Mouse (Mus musculus): ENCODE measurements around the gene Suclg2. TPM values are rescaled to one million over a fixed set of nuclear protein-coding genes. Genes with fewer than 3 reads are reported as not detected.
A peak's percentile ranks its signal among the peaks of the same experiment; 100 is the strongest.

Gene Suclg2
- 10 to 100 TPM; 38.1 to 48.0 TPM for total RNA-seq (2021)
- long read RNA-seq, experiment 1, transcript Suclg2-204 (11 exons, 3,367 nt), result major isoform, 36 of 42 reads
- long read RNA-seq, experiment 1, partial matches to known transcripts, result 1 of 42 reads
- long read RNA-seq, experiment 1, other reads (novel, unspliced or antisense), result 5 of 42 reads
- long read RNA-seq, experiment 2, transcript Suclg2-204 (11 exons, 3,367 nt), result major isoform, 73 of 82 reads
- long read RNA-seq, experiment 2, partial matches to known transcripts, result 3 of 82 reads
- long read RNA-seq, experiment 2, other reads (novel, unspliced or antisense), result 6 of 82 reads

- intact Hi-C loops (cut with DNase I), result no loop called here
- DNase-seq, result peak; percentile 59 to 82
Measured at GRCm38 (mm10) chr6:95718031-95718968, at the start of gene Suclg2. TSS of gene Suclg2 (minus strand) at chr6:95718800.

- DNase-seq, result no peak
- intact Hi-C loops (cut with DNase I), result no loop called here
Measured at GRCm38 (mm10) chr6:95766566-95766965, 48.0 kb upstream of the Suclg2 start.

GRCm38 (mm10) chr6:95759558-95760172 lies 41.1 kb upstream of the Suclg2 start:
- DNase-seq, result no peak
- intact Hi-C loops (cut with DNase I), result no loop called here

- no peak for DNase-seq
- intact Hi-C loops (cut with DNase I), result no loop called here
Measured at GRCm38 (mm10) chr6:95742378-95742777, 23.8 kb upstream of the Suclg2 start.

- intact Hi-C loops (cut with DNase I), result no loop called here
- DNase-seq, result no peak
Measured at GRCm38 (mm10) chr6:95731570-95732367, 13.2 kb upstream of the Suclg2 start.

- intact Hi-C loops (cut with DNase I), result no loop called here
- no peak for DNase-seq
Measured at GRCm38 (mm10) chr6:95729399-95729798, 10.8 kb upstream of the Suclg2 start.

- DNase-seq, result no peak
- intact Hi-C loops (cut with DNase I), result no loop called here
Measured at GRCm38 (mm10) chr6:95725281-95725680, 6.7 kb upstream of the Suclg2 start.

- no peak for DNase-seq
- intact Hi-C loops (cut with DNase I), result no loop called here
Measured at GRCm38 (mm10) chr6:95723361-95723760, 4.8 kb upstream of the Suclg2 start.

GRCm38 (mm10) chr6:95719791-95720190 lies 1.2 kb upstream of the Suclg2 start:
- intact Hi-C loops (cut with DNase I), result no loop called here
- no peak for DNase-seq

- intact Hi-C loops (cut with DNase I), result no loop called here
- no peak for DNase-seq
Measured at GRCm38 (mm10) chr6:95718969-95719333, 351 bp upstream of the Suclg2 start.

GRCm38 (mm10) chr6:95717071-95717470 lies 1.5 kb downstream of the Suclg2 start:
- intact Hi-C loops (cut with DNase I), result no loop called here
- no peak for DNase-seq

GRCm38 (mm10) chr6:95716476-95716875 lies 2.1 kb downstream of the Suclg2 start:
- no peak for DNase-seq
- intact Hi-C loops (cut with DNase I), result no loop called here

GRCm38 (mm10) chr6:95713245-95713644 lies 5.4 kb downstream of the Suclg2 start:
- DNase-seq, result no peak
- intact Hi-C loops (cut with DNase I), result no loop called here

- intact Hi-C loops (cut with DNase I), result no loop called here
- DNase-seq, result no peak
Measured at GRCm38 (mm10) chr6:95712081-95712480, 6.5 kb downstream of the Suclg2 start.

GRCm38 (mm10) chr6:95711671-95712070 lies 6.9 kb downstream of the Suclg2 start:
- DNase-seq, result no peak
- intact Hi-C loops (cut with DNase I), result no loop called here

- intact Hi-C loops (cut with DNase I), result no loop called here
- DNase-seq, result no peak
Measured at GRCm38 (mm10) chr6:95710886-95711285, 7.7 kb downstream of the Suclg2 start.

GRCm38 (mm10) chr6:95709531-95709930 lies 9.1 kb downstream of the Suclg2 start:
- no peak for DNase-seq
- intact Hi-C loops (cut with DNase I), result no loop called here

GRCm38 (mm10) chr6:95709106-95709505 lies 9.5 kb downstream of the Suclg2 start:
- DNase-seq, result no peak
- intact Hi-C loops (cut with DNase I), result no loop called here

GRCm38 (mm10) chr6:95704626-95705025 lies 14.0 kb downstream of the Suclg2 start:
- intact Hi-C loops (cut with DNase I), result no loop called here
- DNase-seq, result no peak

- intact Hi-C loops (cut with DNase I), result no loop called here
Measured at GRCm38 (mm10) chr6:95702200-95702599, 16.4 kb downstream of the Suclg2 start.

More at GRCm38 (mm10) chr6:95702200-95702599, 16.4 kb downstream of the Suclg2 start:
- no peak for DNase-seq
